Mouse (Mus musculus): ENCODE measurements around the gene Zfp296.

GRCm38 (mm10) chr7:19557086-19557485 lies 20.0 kb upstream of the Zfp296 start:
- TF ChIP-seq CTCF (IDR thresholded peaks at IDR 0.05; ENCODE audit: low read depth, low read length) = no peak
- TF ChIP-seq POLR2A (IDR thresholded peaks at IDR 0.05; ENCODE audit: extremely low read depth, insufficient read depth, low read length) = no peak

Data from liver, adult 2 months (tissue).